Mouse (Mus musculus) MEL (cell line): ENCODE data around the gene Ndufa10. TPM values are rescaled to one million over a fixed set of nuclear protein-coding genes. Genes with fewer than 3 reads are reported as not detected.

ENCODE experiments used
- DNase-seq: peaks from one replicate; pipeline ENCODE4 v3.0.0; 2011; ENCODE audit warnings: low read depth, low spot score
- H3K27ac ChIP-seq: 2 replicates; pipeline ENCODE4 v1.5.1; 2012; ENCODE audit warnings: low read depth, mild to moderate bottlenecking, control low read depth, low read length, moderate library complexity; ENCODE audit not compliant: control insufficient read depth
- H3K27me3 ChIP-seq, 2 experiments: fragments of 150-350 bp in 1 of 2; sonication (generic) in 1 of 2; 2 replicates each; pipeline ENCODE4 v1.6.1; 2012; ENCODE audit warnings: low read length in 2 of 2, mild to moderate bottlenecking in 2 of 2, improper control_type of control experiment in 1 of 2, moderate library complexity in 1 of 2; ENCODE audit not compliant: insufficient read depth in 2 of 2, control insufficient read depth in 1 of 2
- H3K36me3 ChIP-seq, 2 experiments: 2 replicates each; pipeline ENCODE4 v1.6.1; 2012 to 2014; ENCODE audit warnings: low read length in 2 of 2, improper control_type of control experiment in 1 of 2, inconsistent platforms in 1 of 2, mild to moderate bottlenecking in 1 of 2; ENCODE audit not compliant: insufficient read depth in 2 of 2, control insufficient read depth in 1 of 2
- H3K4me1 ChIP-seq, 2 experiments: fragments of 150-350 bp in 1 of 2; sonication (generic) in 1 of 2; 2 replicates each; pipeline ENCODE4 v1.6.1; 2012; ENCODE audit warnings: low read length in 2 of 2, improper control_type of control experiment in 1 of 2, mild to moderate bottlenecking in 1 of 2; ENCODE audit not compliant: insufficient read depth in 2 of 2, control insufficient read depth in 1 of 2
- H3K4me3 ChIP-seq, 2 experiments: fragments of 150-350 bp in 1 of 2; sonication (generic) in 1 of 2; 2 replicates each; pipeline ENCODE4 v1.5.1; 2012; ENCODE audit warnings: low read depth in 2 of 2, low read length in 2 of 2, mild to moderate bottlenecking in 2 of 2, moderate library complexity in 2 of 2, control low read depth in 1 of 2, improper control_type of control experiment in 1 of 2; ENCODE audit not compliant: control insufficient read depth in 1 of 2, insufficient read depth in 1 of 2
- H3K79me2 ChIP-seq: 2 replicates; pipeline ENCODE4 v1.6.1; 2012; ENCODE audit warnings: mild to moderate bottlenecking, low read length, moderate library complexity; ENCODE audit not compliant: control insufficient read depth, poor library complexity, insufficient read depth
- H3K9ac ChIP-seq: 2 replicates; pipeline ENCODE4 v1.6.1; 2012; ENCODE audit warnings: low read depth, mild to moderate bottlenecking, control low read depth, low read length, moderate library complexity; ENCODE audit not compliant: control insufficient read depth, poor library complexity, severe bottlenecking
- H3K9me3 ChIP-seq: fragments of 150-350 bp; sonication (generic); replicated peaks from 2 replicates; pipeline ENCODE4 v1.6.1; 2012; ENCODE audit warnings: mild to moderate bottlenecking, low read length, improper control_type of control experiment, moderate library complexity; ENCODE audit not compliant: insufficient read depth
- BHLHE40 ChIP-seq: IDR thresholded peaks from 2 replicates; pipeline ENCODE4 v1.6.1; 2012; ENCODE audit warnings: low read depth, mild to moderate bottlenecking, inconsistent platforms, low read length, improper control_type of control experiment, borderline replicate concordance
- CHD1 ChIP-seq: IDR thresholded peaks from 2 replicates; pipeline ENCODE4 v1.6.1; 2012; ENCODE audit warnings: low read depth, mild to moderate bottlenecking, inconsistent platforms, low read length, improper control_type of control experiment
- CHD2 ChIP-seq: IDR thresholded peaks from 2 replicates; pipeline ENCODE4 v1.6.1; 2011; ENCODE audit warnings: low read length, improper control_type of control experiment
- CTCF ChIP-seq, 3 experiments: IDR thresholded peaks in 2 of 3; conservative IDR thresholded peaks in 1 of 3; 2 replicates each; pipeline ENCODE4 v1.5.1; 2011 to 2012; ENCODE audit warnings: low read length in 3 of 3, low read depth in 2 of 3, mild to moderate bottlenecking in 2 of 3, improper control_type of control experiment in 1 of 3, inconsistent platforms in 1 of 3, mixed read lengths in 1 of 3, moderate library complexity in 1 of 3; ENCODE audit not compliant: control insufficient read depth in 1 of 3, insufficient read depth in 1 of 3, poor library complexity in 1 of 3, severe bottlenecking in 1 of 3
- E2F4 ChIP-seq: IDR thresholded peaks from 2 replicates; pipeline ENCODE4 v1.6.1; 2011; ENCODE audit warnings: low read depth, low read length, improper control_type of control experiment, borderline replicate concordance
- ELF1 ChIP-seq: IDR thresholded peaks from 2 replicates; pipeline ENCODE4 v1.6.1; 2014; ENCODE audit warnings: low read depth, mild to moderate bottlenecking, inconsistent platforms, low read length, improper control_type of control experiment, moderate library complexity
- EP300 ChIP-seq, 2 experiments: IDR thresholded peaks; 2 replicates each; pipeline ENCODE4 v1.6.1; 2011; ENCODE audit warnings: improper control_type of control experiment in 2 of 2, low read length in 2 of 2, low read depth in 1 of 2, mild to moderate bottlenecking in 1 of 2
- ETS1 ChIP-seq: IDR thresholded peaks from 2 replicates; pipeline ENCODE4 v1.6.1; 2012; ENCODE audit warnings: low read depth, mild to moderate bottlenecking, inconsistent platforms, low read length, improper control_type of control experiment, moderate library complexity
- GABPA ChIP-seq: IDR thresholded peaks from 2 replicates; pipeline ENCODE4 v1.6.1; 2012; ENCODE audit warnings: low read depth, mild to moderate bottlenecking, inconsistent platforms, low read length, improper control_type of control experiment, moderate library complexity
- GATA1 ChIP-seq: IDR thresholded peaks from 2 replicates; pipeline ENCODE4 v1.6.1; 2011; ENCODE audit warnings: low read depth, low read length, improper control_type of control experiment
- JUND ChIP-seq: IDR thresholded peaks from 2 replicates; pipeline ENCODE4 v1.6.1; 2011; ENCODE audit warnings: low read depth, mild to moderate bottlenecking, improper control_type of control experiment, low read length
- KAT2A ChIP-seq: conservative IDR thresholded peaks from 2 replicates; pipeline ENCODE4 v1.6.1; 2012; ENCODE audit warnings: low read depth, low read length, improper control_type of control experiment, inconsistent platforms
- MAFK ChIP-seq: IDR thresholded peaks from 2 replicates; pipeline ENCODE4 v1.6.1; 2011; ENCODE audit warnings: low read depth, mild to moderate bottlenecking, low read length, improper control_type of control experiment, borderline replicate concordance
- MAX ChIP-seq: IDR thresholded peaks from 2 replicates; pipeline ENCODE4 v1.6.1; 2011; ENCODE audit warnings: low read length, improper control_type of control experiment
- MXI1 ChIP-seq: IDR thresholded peaks from 2 replicates; pipeline ENCODE4 v1.6.1; 2011; ENCODE audit warnings: mild to moderate bottlenecking, low read depth, low read length, improper control_type of control experiment
- MYB ChIP-seq: IDR thresholded peaks from 2 replicates; pipeline ENCODE4 v1.6.1; 2011; ENCODE audit warnings: mild to moderate bottlenecking, low read depth, low read length, improper control_type of control experiment
- MYC ChIP-seq: IDR thresholded peaks from 2 replicates; pipeline ENCODE4 v1.6.1; 2011; ENCODE audit warnings: low read depth, mild to moderate bottlenecking, low read length, improper control_type of control experiment, moderate library complexity
- NELFE ChIP-seq: IDR thresholded peaks from 2 replicates; pipeline ENCODE4 v1.6.1; 2011; ENCODE audit warnings: low read depth, low read length, improper control_type of control experiment
- NRF1 ChIP-seq: IDR thresholded peaks from 2 replicates; pipeline ENCODE4 v1.6.1; 2014; ENCODE audit warnings: low read depth, mild to moderate bottlenecking, inconsistent platforms, low read length, improper control_type of control experiment, moderate library complexity; ENCODE audit not compliant: poor library complexity, insufficient read depth, severe bottlenecking
- RAD21 ChIP-seq: IDR thresholded peaks from 2 replicates; pipeline ENCODE4 v1.6.1; 2011; ENCODE audit warnings: mild to moderate bottlenecking, low read depth, low read length, improper control_type of control experiment
- RCOR1 ChIP-seq: IDR thresholded peaks from 2 replicates; pipeline ENCODE4 v1.6.1; 2012; ENCODE audit warnings: low read depth, mild to moderate bottlenecking, inconsistent platforms, low read length, improper control_type of control experiment
- SIN3A ChIP-seq: IDR thresholded peaks from 2 replicates; pipeline ENCODE4 v1.6.1; 2012; ENCODE audit warnings: low read length, improper control_type of control experiment, inconsistent platforms
- SMC3 ChIP-seq: IDR thresholded peaks from 2 replicates; pipeline ENCODE4 v1.6.1; 2011; ENCODE audit warnings: low read depth, low read length, improper control_type of control experiment
- TAL1 ChIP-seq: IDR thresholded peaks from 2 replicates; pipeline ENCODE4 v1.6.1; 2012; ENCODE audit warnings: mild to moderate bottlenecking, inconsistent platforms, low read length, moderate library complexity, mixed read lengths
- TBP ChIP-seq: IDR thresholded peaks from 2 replicates; pipeline ENCODE4 v1.8.0; 2011; ENCODE audit warnings: low read depth, low read length, improper control_type of control experiment
- TCF12 ChIP-seq: IDR thresholded peaks from 2 replicates; pipeline ENCODE4 v1.6.1; 2014; ENCODE audit warnings: low read depth, mild to moderate bottlenecking, inconsistent platforms, low read length, improper control_type of control experiment, moderate library complexity
- UBTF ChIP-seq: IDR thresholded peaks from 2 replicates; pipeline ENCODE4 v1.6.1; 2012; ENCODE audit warnings: low read depth, mild to moderate bottlenecking, inconsistent platforms, low read length, improper control_type of control experiment, moderate library complexity, borderline replicate concordance; ENCODE audit not compliant: insufficient read depth
- USF1 ChIP-seq: IDR thresholded peaks from 2 replicates; pipeline ENCODE4 v1.6.1; 2014; ENCODE audit warnings: low read depth, mild to moderate bottlenecking, inconsistent platforms, low read length, improper control_type of control experiment, moderate library complexity
- USF2 ChIP-seq, 2 experiments: IDR thresholded peaks; 2 replicates each; pipeline ENCODE4 v1.6.1; 2011 to 2012; ENCODE audit warnings: improper control_type of control experiment in 2 of 2, low read length in 2 of 2, borderline replicate concordance in 1 of 2, inconsistent platforms in 1 of 2, low read depth in 1 of 2, mild to moderate bottlenecking in 1 of 2; ENCODE audit not compliant: insufficient read depth in 1 of 2
- ZMIZ1 ChIP-seq: IDR thresholded peaks from 2 replicates; pipeline ENCODE4 v1.6.1; 2012; ENCODE audit warnings: low read depth, mild to moderate bottlenecking, inconsistent platforms, low read length, improper control_type of control experiment, moderate library complexity
- ZNF384 ChIP-seq: IDR thresholded peaks from 2 replicates; pipeline ENCODE4 v1.6.1; 2012; ENCODE audit warnings: low read depth, mild to moderate bottlenecking, inconsistent platforms, low read length, improper control_type of control experiment
- polyA plus RNA-seq, 2 experiments: library from polyadenylated mRNA; stranded (reverse) in 1 of 2; unstranded in 1 of 2; fragments of >175 nt in 1 of 2; fragments of >200 nt in 1 of 2; gene quantifications; 2 replicates each; pipeline versions ENCODE4 v1.2.1 to v1.2.4; 2012; ENCODE audit warnings: low replicate concordance in 2 of 2, low read depth in 1 of 2; ENCODE audit not compliant: insufficient read length in 2 of 2, insufficient read depth in 1 of 2, missing spikeins in 1 of 2
- total RNA-seq: library from RNA; depleted of rRNA; stranded (reverse); fragments of 300-350 nt; gene quantifications from 2 replicates; pipeline ENCODE4 v1.2.3, GENCODE M21; 2012

Gene Ndufa10
- total and polyA plus RNA-seq, 3 experiments, result 228 to 873 (median 533) TPM

DNA sequence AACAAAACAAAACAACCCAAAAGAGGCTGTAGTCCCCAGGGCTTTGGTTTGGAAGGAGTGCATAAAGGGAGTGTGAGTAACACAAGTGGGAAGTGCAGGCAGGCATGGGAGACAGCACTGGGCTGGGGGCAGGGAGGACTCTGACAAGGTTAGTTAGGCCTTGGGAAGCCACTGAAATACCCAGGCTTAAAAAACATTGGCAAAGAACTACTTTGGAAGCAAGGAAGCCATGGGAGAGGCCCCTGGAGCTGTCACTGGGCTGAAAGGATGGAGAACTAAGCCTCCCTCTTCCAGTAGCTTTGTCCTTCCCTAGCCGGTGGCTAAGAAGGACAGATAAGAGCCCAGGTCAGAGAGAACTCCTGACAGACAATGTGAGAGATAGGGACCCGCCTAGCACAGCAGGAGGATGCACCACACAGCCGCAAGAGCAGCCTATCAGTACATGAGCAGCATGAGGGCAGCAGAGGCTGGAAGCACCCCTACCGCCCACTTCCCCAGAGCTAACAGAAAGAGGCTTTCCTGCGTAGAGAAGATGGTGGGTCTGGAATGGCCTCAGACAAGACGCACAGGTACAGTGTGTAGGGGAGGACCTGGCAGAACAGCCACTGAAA is 32.1 kb downstream of the Ndufa10 start:
- Histone ChIP-seq H3K9me3 (no peaks in the 10 kb centered on the region), H3K4me1 (peaks cover 8 to 13% of the 10 kb centered on the region in 2 experiments), H3K27ac (peak overlapping the region; percentile 41)
- DNase-seq, result peak; percentile 93
- TF ChIP-seq E2F4 (no peak), NELFE (no peak), TAL1 (peak; percentile 83), ELF1 (no peak), ZMIZ1 (no peak), ETS1 (peak; percentile 53; the same call in 1 of the 2 replicates), GABPA (no peak), MAFK (no peak; the same call in 1 of the 2 replicates), MAX (peak; percentile 65; the same call in 1 of the 2 replicates), MYC (0 out of 2 replicates have a peak, but pooled peaks have one; percentile 64), ZNF384 (no peak), MYB (no peak), EP300 (IDR thresholded peaks at IDR 0.05; ENCODE audit: low read depth in 1 of 2, low read length in 2 of 2) (peak; percentile 87 to 88), UBTF (no peak), MXI1 (peak; percentile 73), RCOR1 (peak; percentile 59), NRF1 (peak; percentile 49; the same call in 1 of the 2 replicates), SMC3 (peak; percentile 41), USF2 (IDR thresholded peaks at IDR 0.05; ENCODE audit: borderline replicate concordance in 1 of 2, insufficient read depth in 1 of 2, low read depth in 1 of 2, low read length in 2 of 2) (no peak), JUND (no peak), BHLHE40 (no peak), GATA1 (peak; percentile 82), SIN3A (peak; percentile 81), KAT2A (no peak), CTCF (IDR thresholded peaks at IDR 0.05 in 2 of 3, conservative IDR thresholded peaks at IDR 0.05 in 1 of 3; ENCODE audit: control insufficient read depth in 1 of 3, insufficient read depth in 1 of 3, low read depth in 2 of 3, low read length in 3 of 3, poor library complexity in 1 of 3, severe bottlenecking in 1 of 3) (0 out of 6 replicates have a peak, but pooled peaks of 1 of the 3 experiments have one; percentile 5), TCF12 (peak; percentile 82), USF1 (no peak), TBP (no peak), CHD2 (no peak), RAD21 (peak; percentile 17), CHD1 (no peak)
- TF ChIP-seq, all 39 proteins: peak for 14
- no peaks in the 10 kb centered on the region for H3K79me2 ChIP-seq
- no peak overlapping the region for H3K9ac ChIP-seq
- no peaks in the 10 kb centered on the region for H3K27me3 ChIP-seq
- peaks cover 7 to 13% of the 10 kb centered on the region in 2 experiments for H3K36me3 ChIP-seq
- H3K4me3 ChIP-seq, result no peak overlapping the region
